Mouse (Mus musculus): ENCODE measurements around the gene Angel2.

Angel2 gene

DNA sequence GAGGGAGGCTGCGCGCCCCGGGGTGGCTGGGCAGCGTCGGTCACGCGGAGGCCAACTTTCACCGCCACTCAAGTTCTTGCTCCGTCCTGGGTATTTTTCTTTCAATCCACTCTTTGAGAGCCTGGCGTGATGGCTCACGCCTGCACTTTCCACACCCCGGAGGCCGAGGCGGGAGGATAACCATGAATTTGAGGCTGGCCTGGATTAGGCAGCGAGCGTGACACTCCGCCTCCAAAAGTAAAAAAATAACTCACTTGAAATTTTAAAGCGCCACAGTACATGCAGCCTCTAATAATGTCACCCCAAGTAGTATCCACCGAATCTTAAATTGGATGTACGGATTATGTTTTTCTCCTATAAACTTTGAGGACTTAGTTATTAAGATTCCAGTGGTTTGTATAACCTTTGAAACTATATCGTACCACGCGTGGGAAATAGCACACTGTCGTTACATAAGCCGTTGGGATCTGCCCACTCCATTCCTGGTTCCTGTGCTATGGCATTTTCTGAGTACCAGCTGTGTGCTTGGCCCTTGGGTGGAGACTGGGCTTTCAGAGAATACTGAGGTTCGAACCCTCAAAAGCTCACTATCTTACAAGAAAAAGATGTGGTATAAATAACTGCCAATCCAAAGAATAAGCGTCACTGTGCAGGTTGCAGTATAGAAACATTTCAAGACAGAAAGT lies 4.2 kb downstream of the Angel2 start:
- peak; percentile 13 to 18 for DNase-seq (ENCODE audit: low spot score in 2 of 2)

DNA sequence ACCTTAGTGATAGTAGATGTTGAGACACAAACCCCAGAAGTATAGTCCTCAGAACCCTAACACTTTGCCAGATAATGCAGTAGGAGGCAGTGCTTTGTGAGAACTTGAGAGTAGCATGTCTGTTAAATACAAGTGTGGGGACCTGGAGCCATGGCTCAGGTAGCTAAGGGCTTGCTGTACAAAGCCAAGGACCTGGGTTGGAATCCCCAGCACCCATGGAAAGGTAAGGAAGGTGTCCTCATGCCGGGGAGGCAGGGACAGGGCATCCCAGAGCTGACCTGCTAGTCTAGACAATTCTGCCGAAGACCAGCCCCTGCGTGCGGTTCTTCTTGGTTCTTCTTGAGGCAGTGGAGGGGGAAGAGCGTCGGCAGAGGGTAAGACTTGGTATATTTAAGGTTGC lies 5.3 kb downstream of the Angel2 start:
- no peak for DNase-seq (ENCODE audit: low spot score in 2 of 2)

DNA sequence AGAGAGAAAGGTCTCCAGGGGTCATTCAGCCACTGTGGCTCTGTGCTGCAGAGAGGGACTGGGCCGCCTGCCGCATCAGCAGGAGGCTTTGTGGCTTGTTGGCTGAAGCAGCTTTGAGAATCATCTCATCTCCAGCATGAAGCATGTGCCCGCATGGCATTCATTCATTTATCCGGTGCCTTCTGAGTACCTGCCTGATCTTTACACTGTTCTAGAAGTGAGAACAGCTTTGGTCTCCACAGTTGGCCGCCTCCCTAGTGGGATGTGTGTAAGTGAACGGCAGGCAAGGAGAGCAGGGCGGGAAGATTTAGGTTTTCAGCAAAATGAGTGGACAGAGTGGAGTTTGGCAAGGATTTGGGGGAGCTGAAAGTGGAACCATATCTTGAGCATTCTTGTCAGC lies 14.9 kb downstream of the Angel2 start:
- no peak for DNase-seq (ENCODE audit: low spot score in 2 of 2)

DNA sequence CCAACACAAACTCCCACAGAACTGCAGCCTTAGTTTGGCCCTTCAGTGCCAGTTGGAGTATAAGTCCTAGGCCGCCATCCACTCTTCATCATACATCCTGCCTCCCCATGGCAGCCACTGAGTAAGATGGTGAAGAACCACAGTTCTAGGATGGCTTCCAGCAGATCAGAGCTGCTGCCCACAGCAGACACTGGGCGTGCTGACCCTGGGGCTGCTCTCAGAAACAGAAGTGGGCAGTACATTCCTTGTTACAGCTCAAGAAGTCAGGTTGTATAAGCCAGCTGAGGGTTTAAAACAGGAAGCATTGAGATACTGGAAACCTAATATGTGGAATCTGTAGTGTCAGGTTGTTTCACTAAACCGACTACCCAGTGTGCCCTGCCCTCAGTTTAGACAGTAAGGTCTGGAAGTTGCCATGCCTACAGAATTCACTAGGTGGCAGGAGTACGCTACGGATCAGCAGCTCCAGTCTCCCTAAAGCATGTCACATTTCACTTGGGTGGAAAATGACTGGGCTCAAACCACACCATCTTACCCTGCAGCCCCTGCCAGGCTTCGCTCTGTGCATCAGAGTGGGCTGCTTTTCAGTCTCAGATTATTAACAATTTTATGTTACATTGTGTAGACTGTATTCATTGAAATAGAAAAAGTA lies 19.3 kb downstream of the Angel2 start:
- DNase-seq (ENCODE audit: low spot score in 2 of 2) = peak; percentile 28 to 60

DNA sequence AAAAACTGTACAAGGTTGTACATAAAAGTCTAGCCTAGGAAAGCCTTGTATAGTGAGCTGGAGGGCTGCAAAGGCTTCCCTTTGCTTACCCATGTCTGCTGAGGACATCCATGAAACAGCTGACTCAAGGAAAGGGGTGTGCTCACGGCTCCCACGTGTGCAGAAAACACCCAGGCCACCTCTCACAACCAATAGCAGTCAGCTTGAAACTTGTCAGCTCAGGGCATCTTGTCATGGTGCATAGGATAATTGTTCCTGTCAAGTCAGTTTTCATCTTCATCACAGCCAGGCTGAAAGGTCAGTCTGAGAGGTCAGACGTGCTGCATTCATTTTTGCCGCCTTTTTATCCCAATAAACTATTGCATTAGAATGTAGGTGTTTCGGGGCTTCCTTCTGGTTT lies 23.1 kb downstream of the Angel2 start:
- no peak for DNase-seq (ENCODE audit: low spot score in 2 of 2)

DNA sequence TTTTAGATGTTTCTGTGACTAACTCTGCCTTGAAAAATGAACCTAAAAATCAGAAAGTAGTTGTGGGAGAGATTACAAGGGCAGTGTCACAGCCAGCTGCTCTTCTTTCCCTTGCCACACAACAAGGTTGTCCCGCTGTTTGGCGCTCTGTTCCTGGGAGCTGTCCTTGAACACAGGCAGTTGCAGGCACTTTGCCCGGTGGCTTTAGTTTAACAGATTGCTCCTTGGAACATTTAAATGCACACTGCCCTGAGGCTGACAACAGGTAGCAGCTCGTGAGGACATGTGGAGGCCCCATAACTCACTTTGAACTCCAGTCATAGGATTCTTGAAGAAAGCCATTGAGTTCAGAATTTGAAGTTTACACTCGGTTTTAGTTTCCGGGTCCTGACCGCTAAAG lies 23.5 kb downstream of the Angel2 start:
- no peak for DNase-seq (ENCODE audit: low spot score in 2 of 2)

DNA sequence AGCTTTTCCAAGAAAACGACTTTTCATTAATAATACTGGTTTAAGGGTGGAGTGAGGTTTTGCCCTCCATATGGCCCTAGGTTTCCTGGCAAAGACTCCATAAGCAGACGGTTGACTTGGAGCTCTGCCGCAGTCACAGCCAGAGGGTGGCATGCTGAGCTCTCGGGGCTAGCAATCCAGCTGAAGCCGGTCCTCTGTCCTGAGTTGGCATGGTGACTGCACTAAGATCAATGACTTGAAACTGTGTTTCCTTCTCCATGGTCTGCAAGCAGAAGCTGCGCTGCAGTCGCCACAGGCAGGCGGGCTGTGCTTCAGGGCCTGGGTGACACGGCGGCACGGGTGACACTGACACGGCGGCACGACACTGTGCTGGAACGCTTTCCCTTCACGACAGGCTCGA lies 23.9 kb downstream of the Angel2 start:
- DNase-seq (ENCODE audit: low spot score in 2 of 2) = no peak

DNA sequence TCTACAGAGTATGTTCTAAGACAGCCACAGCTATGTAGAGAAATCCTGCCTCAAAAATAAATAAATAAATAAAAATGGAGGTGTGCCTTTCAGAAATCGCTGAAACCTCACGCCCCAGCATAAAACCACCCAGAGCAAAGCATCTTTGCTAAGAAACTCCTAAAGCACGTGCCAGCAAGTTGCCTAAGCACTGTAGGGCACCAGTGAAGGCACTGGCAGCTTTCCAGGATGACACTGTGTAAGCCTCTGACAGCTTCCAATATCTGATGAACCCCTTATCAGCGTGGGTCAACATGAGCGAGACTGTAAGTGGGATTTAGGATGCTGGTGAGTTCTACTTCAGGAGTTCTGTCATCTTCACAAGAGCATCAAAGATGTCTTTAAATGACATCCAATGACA lies 26.1 kb downstream of the Angel2 start:
- no peak for DNase-seq (ENCODE audit: low spot score in 2 of 2)

DNA sequence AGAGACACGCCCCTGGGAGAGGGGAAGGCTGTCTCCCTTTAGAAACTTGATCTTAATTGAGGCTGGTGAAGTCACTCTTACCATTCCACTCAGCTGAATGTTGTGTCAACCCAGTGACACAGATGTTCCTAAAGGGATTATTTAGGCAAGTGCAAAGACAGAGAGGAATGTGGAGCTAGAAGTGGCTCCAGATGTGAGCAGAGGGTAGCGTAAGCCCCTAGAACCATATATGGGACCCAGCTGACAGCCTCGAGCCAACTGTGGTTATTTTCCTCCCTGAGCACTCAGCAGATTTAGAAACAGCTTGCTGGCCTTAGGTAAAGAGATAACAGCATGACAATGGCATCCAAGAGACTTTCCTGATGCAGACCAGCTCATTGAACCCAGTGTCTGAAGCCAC lies 28.1 kb downstream of the Angel2 start:
- no peak for DNase-seq (ENCODE audit: low spot score in 2 of 2)

DNA sequence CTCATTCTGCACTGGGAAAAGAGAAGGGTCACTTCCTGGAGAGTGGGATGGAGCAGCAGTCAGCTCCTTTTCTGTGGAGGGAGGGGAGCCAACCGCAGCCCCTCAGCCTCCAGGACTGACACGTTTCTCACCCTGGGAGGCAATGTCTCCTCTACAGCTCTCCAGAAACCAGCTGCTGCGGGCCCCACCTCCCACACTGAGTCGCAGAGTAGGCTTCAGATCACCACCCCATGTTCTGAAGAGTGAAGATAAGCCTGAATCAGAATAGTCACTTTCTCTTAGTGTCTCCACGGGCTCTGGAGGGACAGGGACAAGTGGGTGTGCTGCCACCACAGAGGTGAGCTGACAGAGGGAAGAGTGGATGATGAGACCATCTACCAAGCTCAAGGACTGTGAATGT lies 33.9 kb downstream of the Angel2 start:
- DNase-seq (ENCODE audit: low spot score in 2 of 2) = no peak

DNA sequence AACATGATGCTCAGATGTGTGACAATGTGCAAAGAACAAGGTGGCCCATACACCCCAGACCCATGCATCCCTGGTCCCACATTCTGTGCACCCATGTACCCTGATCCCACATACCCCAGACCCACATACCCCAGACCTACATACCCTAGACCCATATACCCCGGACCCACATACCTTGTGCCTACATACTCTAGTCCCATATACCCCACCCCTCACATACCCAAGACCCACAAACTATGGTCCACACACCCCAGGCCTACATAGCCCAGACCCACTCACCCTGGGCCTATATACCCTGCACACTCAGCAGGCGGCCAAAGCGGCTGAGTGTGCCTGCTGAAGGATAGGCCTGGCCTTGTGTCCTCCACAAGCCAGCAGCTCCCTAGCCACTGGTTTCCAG lies 37.8 kb downstream of the Angel2 start:
- DNase-seq (ENCODE audit: low spot score in 2 of 2) = no peak

DNA sequence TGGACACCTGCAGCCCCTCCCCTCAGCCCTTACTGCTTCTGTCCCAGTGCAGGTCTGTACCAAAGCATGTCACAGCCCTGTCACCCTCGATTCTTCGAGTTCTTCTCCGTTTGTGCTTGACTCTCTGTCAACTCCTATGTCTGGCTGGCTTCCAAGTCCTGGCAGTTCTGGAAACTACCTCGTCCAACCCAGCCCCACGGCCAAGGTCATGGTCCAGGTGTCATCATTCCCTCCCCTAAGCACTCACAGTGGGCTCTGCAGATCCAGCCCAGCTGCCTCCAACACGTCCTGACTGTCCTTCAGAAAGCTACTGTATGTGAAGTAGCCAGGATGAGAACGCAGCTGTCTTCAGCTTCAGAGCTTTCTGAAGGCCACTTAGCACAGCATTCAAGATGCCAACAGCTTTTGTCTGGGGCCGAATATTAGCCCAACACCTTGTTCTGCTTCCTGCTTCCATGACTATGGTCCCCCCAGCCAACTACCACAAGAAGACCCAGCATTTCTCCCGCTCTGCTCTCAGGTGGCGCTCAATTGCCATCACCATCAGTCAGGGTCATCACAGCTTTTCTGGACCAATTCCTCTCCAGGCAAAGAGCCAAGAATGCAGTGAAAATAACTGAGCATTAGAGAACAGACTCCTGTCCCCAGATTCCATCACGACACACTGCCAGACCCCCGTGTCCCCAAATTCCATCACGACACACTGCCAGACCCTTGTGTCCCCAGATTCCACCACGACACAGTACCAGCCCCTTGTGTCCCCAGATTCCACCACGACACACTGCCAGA lies 40.3 kb downstream of the Angel2 start:
- DNase-seq (ENCODE audit: low spot score in 2 of 2) = no peak

DNA sequence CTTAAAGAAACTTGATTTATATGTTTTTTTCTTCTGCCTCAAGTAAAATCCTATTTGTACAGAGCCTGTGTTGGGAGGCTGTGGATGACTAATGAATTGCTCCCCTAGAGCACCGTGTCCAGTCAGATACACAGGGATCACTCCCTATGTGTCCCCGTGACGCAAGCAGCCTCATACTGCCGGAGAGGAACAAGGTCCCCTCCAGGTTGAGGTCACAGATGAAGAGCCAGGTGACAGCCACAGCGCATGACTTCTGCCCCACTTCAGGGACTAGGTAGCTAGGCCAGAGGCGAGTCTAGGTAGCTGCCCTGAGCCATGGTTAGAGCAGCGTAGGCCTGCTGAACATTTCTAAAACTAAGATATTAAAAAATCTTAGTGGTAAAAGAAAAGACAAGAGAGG lies 43.1 kb downstream of the Angel2 start:
- DNase-seq (ENCODE audit: low spot score in 2 of 2) = no peak

DNA sequence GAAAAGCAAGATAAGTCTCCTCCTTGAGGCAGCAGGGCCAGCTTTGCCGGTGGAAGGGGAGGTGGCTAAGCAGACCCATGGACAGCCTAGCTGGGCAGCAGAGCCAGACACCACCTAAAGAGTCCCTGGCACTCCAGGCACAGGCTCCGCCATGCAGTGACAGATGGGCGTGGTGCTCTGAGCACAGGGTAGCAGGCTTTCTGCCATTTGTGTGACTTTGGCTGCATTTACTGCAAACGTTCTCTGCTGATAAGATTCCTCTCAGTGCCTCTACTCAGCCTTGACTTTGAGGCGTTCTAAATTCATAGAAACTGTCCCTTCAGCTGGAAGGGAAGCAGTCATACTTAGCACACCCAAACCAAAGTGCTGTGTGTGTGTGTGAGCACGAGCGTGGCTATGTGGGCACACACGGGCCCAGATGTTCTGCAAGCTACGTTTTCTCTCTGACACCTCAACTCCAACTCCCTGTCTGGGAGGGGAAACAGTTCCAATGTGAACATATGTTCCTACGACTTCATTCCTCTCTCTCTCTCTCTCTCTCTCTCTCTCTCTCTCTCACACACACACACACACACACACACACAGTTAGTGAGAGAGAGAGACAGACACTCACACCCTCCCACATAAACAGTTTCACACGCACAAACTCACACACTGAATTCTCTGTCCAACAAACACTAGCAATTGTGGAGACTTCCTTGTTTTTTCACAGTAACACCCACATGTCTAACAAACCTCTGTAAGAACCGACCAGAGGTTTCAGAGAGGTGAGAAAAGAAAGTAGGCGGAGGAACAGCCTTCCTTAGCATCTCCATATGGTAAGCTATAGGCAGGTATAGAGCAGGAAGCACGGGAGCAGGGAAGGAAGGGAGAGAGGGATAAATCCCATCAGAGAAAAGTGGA lies 47.0 kb downstream of the Angel2 start:
- DNase-seq (ENCODE audit: low spot score in 2 of 2) = no peak

DNA sequence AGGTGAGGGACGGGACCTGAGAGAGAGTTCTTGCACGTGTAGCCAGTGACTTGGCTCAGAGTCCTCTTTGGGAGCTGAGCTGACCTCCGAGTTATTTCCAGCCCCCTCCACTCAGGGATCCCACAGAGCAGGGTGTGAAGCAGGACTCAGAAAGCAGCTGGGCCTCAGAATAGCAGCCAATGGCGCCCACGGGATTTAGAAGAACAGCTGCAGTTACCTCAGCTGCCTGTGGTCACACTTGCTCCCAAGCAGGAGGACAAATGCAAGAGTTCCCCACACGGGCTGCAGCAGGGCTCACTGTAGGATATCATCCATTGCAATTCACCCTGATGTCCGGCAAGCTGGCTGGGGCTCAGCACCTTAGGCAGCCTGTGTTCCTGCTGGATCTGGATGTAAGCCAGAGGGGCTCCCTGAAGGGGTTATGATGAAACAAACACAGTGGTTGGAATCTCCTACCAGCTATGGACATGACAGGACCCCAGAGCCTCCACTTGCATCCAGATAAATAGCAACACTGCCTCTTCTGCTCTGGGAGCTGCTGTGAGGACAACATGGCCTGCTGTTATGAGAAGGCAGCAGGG lies 47.8 kb downstream of the Angel2 start:
- DNase-seq (ENCODE audit: low spot score in 2 of 2) = no peak

DNA sequence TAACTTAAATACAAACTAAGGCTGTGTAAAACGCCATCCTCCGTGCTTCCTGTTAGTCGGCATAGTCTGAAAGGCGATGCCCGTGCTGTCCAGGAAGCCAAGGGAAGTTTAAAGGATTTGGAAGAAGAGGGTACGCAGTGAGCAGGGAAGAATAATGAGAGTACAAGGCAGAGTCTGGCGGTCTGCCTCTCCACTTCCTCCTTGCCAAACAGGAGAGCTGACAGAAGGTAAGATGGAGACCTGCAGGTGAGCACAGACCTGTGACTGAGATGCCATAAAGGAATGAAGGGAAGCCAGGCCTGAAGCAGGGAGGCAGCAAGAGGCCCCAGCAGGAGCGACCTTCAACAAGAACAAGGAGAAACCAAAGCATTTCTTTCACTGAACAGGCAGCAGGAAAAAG lies 49.3 kb downstream of the Angel2 start:
- no peak for DNase-seq (ENCODE audit: low spot score in 2 of 2)

DNA sequence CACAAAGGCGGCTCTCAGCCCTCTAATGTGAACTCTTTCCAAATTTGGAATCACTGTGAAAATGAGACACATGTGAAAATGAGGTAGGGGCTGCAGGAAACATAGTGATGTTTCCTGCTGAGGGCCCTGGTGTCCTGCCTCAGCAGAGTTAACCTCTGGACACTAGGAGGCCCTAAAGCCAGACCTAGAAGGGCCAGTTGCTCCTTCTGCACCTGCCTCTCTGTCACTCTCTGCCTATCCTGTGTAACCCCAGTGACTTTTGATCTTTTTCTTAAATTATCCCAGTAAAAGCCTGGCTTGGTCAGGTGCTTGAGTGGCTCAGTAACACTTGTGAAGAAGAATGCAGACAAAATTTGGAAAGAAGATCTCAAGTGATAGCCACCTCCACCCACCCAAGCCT lies 49.9 kb downstream of the Angel2 start:
- DNase-seq (ENCODE audit: low spot score in 2 of 2) = no peak

DNA sequence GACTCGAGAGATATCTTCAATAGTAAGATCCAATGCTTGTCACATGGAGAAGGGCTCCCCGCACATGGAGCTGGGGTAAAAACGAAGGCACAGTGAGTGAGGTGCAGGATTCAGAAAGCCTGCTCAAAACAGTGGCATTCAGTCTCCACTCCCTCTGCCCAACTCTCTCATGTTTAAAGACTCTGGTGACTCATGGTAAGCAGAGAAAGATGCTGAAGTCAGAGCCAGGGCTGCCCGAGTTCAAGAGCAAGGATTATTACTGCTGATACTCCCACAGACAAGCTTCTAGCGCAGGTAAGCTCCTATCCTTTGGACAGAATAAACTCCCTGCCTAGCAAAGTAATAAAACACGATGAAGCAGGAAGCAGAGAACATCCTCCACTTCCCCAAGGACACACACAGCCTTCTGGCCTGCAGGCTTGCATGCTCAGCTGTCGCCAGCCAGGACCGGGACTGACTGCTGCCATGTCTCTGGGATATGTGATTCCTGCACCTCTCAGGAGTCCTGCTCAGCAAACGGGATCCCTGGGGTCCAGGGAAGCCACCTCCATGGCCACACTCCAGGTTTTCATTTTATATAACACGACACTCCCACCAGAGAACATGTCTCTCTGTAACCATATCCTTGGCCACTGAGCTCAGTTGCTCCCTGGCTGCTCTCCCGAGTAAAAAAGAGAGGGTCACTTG lies 52.1 kb downstream of the Angel2 start:
- no peak for DNase-seq (ENCODE audit: low spot score in 2 of 2)

DNA sequence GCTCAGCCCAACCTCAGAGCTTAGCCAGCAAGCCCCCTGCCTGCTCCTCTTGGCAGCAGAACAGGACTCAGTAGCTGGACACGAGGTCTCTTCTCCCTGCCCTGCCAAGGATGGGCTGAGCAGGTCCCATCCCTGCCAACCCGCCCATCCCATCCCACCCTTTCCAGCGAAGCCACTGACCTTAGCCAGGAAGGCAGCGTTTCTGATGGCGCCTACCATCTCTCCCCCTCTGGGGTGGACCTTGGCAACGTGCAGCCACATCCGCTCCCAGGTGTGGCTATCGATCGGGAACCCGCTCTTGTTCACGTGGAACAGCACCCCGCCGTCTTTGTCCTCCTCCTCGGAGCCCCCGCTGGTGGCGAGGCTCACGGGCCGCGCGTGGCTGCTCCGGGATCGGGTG lies 53.1 kb downstream of the Angel2 start:
- DNase-seq (ENCODE audit: low spot score in 2 of 2) = no peak

DNA sequence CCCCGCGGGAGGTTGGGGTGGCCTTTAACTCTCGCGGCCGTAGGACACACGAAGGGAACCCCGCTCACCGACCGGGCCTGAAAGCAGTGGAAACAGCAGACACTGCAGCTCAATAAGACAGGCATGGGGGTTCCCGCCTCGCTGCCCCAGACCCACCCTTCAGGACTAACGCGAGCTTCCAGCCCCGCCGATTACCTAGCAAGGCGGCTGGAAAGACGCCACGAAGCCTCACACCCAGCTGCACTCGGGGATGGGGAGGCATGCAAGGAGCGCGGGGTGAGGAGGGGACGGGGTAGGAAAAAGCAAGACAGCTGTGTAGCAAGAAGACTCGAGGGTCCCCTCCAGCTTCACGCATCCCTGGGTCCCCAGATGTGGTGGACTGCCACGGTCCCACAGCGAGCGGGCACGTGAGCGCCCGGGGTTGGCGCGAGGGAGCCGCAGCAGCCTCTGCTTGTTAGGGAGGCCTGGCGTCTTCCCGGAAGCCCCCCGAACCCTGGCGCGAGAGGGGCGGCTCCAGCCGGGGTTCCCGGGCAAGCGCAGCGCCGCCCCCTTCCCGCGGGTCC lies 53.7 kb downstream of the Angel2 start:
- DNase-seq (ENCODE audit: low spot score in 2 of 2) = peak in 1 of 2 experiments; percentile 10

DNA sequence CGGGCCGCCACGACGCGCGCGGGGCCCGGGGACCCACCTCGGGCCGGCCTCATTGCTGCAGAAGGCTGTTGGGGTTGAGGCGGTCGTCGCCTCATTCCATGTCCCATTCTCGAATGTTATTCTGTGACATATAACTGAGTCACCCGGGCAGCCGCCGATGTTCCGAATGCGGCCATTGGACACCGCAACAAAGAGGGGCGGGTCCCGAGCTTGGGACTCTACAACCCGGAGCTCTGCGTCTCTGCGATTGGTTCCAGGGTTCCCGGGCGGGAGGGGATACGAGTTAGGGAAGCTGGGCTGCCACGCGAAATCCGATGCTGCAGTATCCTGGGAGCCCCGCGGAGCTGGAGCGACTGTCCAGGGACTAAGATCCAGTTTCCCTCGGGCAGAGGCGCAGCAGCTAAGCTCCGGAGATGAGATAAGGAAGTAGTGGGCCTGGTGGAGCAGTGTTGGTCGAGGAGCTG lies 54.2 kb downstream of the Angel2 start, which contains the start of gene Vash2:
Gene Vash2, minus strand, starts transcription at position 197 of the 464 bp plus-strand sequence.
- no peak for DNase-seq (ENCODE audit: low spot score in 2 of 2)
